Mouse (Mus musculus) megakaryocyte, embryonic 14.5 days (primary cell): Measurements from ENCODE around the gene Vps13d.

ENCODE experiments used
- FLI1 ChIP-seq: IDR thresholded peaks from 2 replicates; pipeline ENCODE4 v1.6.1; 2012; ENCODE audit warnings: low read length, inconsistent platforms, mixed read lengths
- GATA1 ChIP-seq: IDR thresholded peaks from 3 replicates; pipeline ENCODE4 v1.6.1; 2012; ENCODE audit warnings: mixed read lengths, low read length, inconsistent platforms, borderline replicate concordance

DNA sequence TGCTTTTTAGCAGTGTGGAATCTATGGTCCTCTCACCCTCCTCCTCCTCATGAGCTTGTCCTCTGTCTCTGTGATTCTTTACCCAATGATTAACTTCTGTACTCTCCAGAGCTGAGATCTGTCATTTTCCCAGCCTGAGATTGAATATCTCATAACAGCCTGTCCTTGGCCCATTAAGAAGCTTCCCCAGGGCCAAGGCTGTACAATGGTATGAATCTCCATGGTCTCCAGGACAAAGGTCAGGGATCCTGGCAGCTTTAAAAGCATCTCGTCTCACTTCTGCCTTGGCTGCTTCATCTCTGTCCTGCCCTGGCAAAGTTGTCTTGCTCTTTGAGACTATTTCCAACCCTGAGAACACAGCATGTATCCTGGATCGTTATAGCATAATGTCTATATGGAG, 237.1 kb downstream of the Vps13d start:
- TF ChIP-seq GATA1 (no peak), FLI1 (no peak)
